Mouse (Mus musculus): ENCODE data around the gene Grin2b. TPM values are rescaled to one million over a fixed set of nuclear protein-coding genes. Genes with fewer than 3 reads are reported as not detected.

Gene Grin2b
- polyA plus RNA-seq, 1 experiment, result 76.8 TPM

DNA sequence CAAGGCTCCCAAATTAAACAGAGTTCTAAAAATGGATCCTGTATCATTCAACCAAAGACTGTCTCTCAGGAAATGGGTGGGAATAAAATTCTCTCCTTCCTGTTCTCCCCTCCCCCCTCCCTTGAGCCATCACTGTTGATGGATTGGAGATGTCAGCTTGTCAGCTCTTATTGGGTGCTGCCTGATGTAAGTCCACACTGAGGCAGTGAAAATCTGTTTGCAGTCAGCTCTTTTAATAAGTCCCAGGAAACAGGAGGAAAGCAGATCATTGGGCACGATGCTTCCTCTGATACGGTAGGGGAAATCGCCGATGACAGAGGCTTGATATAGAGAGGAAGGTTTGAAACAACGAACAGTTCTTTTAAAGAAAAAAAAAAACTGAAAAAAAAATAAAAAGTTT lies 290.7 kb downstream of the Grin2b start:
- no peak for TF ChIP-seq CTCF (IDR thresholded peaks at IDR 0.05; ENCODE audit: insufficient read depth, low read depth, low read length)
- no peak for TF ChIP-seq POLR2A (IDR thresholded peaks at IDR 0.05; ENCODE audit: insufficient read depth, low read depth, low read length)
- no peaks in the 10 kb centered on the region for H3K4me1 ChIP-seq (ENCODE audit: control insufficient read depth, insufficient read depth, low read length)
- no peak overlapping the region for H3K4me3 ChIP-seq (ENCODE audit: insufficient read depth, low read depth, low read length)
- 64% methylated on average over 5 of the region's 5 CpGs for WGBS
- no peak overlapping the region for H3K27ac ChIP-seq (ENCODE audit: insufficient read depth, low read depth, low read length)

DNA sequence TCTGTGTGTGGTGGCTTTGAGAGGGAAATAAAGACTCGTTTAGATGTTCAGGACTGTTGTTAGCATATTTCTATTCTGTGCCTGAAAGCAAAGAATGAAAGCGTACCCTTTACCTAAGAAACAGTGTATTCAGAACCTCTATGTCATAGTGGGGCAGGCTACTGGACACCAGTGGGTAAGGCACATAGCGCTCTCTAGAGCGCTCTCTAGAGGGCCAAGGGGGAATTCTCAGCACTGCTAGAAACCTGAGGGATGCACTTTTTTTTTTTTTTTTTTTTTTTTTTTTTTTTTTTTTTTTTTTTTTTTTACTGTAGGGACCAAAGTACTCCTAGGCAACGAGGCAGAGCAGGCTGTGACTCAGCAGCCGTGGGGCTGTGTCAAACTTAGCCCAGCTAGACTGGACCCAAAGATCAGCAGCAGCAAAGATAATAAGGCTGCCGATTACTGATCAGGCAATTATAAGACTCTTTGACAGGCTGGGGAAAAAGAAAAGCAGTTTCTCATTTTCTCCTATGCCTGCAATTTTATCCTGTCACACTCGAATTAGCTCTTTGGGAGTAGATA lies 297.1 kb downstream of the Grin2b start:
- Histone ChIP-seq H3K27ac (ENCODE audit: insufficient read depth, low read depth, low read length) (no peak overlapping the region), H3K4me3 (ENCODE audit: insufficient read depth, low read depth, low read length) (no peak overlapping the region), H3K4me1 (ENCODE audit: control insufficient read depth, insufficient read depth, low read length) (no peaks in the 10 kb centered on the region)
- no peak for TF ChIP-seq POLR2A (IDR thresholded peaks at IDR 0.05; ENCODE audit: insufficient read depth, low read depth, low read length)
- TF ChIP-seq CTCF (IDR thresholded peaks at IDR 0.05; ENCODE audit: insufficient read depth, low read depth, low read length), result no peak
- WGBS, result 43% methylated on average over 8 of the region's 8 CpGs

DNA sequence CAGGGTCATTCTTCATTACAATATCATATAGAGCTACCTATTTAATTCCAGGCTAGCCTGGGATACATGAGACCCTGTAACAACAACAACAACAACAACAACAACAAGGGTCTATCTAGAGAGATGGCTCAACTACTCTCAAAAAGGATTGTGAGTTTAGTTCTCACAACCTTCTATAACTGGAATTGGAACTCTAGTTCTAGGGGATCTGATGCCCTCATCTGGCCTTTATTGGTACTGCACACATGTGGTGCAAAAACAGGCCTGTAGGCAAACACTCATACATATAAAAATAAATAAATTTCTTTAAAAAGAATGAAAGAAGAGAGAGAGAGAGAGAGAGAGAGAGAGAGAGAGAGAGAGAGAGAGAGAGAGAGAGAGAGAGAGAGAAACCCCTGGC lies 298.7 kb downstream of the Grin2b start:
- Histone ChIP-seq H3K4me3 (ENCODE audit: insufficient read depth, low read depth, low read length) (no peak overlapping the region), H3K4me1 (ENCODE audit: control insufficient read depth, insufficient read depth, low read length) (no peaks in the 10 kb centered on the region), H3K27ac (ENCODE audit: insufficient read depth, low read depth, low read length) (no peak overlapping the region)
- no peak for TF ChIP-seq POLR2A (IDR thresholded peaks at IDR 0.05; ENCODE audit: insufficient read depth, low read depth, low read length)
- no peak for TF ChIP-seq CTCF (IDR thresholded peaks at IDR 0.05; ENCODE audit: insufficient read depth, low read depth, low read length)

DNA sequence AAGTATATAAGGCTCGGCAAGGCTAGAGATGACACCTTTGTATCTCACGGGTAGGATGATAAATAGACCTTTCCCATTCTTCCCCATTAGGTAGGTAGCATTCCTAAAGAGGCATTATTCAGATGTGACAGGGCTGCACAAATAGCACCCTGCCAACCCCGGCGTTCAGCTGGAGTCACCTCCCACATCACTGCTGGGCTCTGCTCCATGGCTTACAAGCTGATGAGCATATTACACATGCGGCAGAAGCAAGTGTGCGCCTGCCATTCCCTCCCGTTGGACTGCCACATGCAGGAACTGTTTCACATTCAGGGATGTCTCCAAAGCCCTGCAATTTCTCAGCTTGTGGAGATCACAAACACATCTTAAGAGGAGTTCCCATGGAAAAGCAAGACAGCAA lies 307.5 kb downstream of the Grin2b start:
- Histone ChIP-seq H3K27ac (ENCODE audit: insufficient read depth, low read depth, low read length) (peak overlapping the region; percentile 56), H3K4me3 (ENCODE audit: insufficient read depth, low read depth, low read length) (no peak overlapping the region), H3K4me1 (ENCODE audit: control insufficient read depth, insufficient read depth, low read length) (peaks cover 16% of the 10 kb centered on the region)
- no peak for TF ChIP-seq CTCF (IDR thresholded peaks at IDR 0.05; ENCODE audit: insufficient read depth, low read depth, low read length)
- no peak for TF ChIP-seq POLR2A (IDR thresholded peaks at IDR 0.05; ENCODE audit: insufficient read depth, low read depth, low read length)
- WGBS, result 13% methylated on average over 7 of the region's 7 CpGs

DNA sequence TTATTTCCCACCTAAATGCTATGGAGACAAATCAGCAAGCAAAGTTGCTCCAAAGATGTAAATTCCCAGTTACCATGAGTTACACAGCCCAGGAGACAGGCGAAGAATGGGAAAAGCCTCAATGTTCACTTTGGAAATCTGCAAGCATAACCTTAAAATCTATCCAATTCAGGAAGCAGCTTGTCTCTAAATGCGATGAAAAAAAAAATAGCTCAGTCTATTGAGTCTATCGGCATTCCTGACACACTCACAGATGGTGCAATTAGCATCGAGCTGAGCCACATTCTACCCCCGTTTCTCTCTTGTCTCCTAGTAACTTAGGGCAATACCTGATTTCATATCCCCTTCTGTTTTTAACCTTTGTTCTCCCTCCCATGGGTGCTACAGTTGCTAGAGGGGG lies 309.3 kb downstream of the Grin2b start:
- 28% methylated on average over 5 of the region's 5 CpGs for WGBS
- Histone ChIP-seq H3K4me3 (ENCODE audit: insufficient read depth, low read depth, low read length) (no peak overlapping the region), H3K27ac (ENCODE audit: insufficient read depth, low read depth, low read length) (peak overlapping the region; percentile 48), H3K4me1 (ENCODE audit: control insufficient read depth, insufficient read depth, low read length) (peaks cover 22% of the 10 kb centered on the region)
- TF ChIP-seq CTCF (IDR thresholded peaks at IDR 0.05; ENCODE audit: insufficient read depth, low read depth, low read length), result no peak
- TF ChIP-seq POLR2A (IDR thresholded peaks at IDR 0.05; ENCODE audit: insufficient read depth, low read depth, low read length), result no peak

DNA sequence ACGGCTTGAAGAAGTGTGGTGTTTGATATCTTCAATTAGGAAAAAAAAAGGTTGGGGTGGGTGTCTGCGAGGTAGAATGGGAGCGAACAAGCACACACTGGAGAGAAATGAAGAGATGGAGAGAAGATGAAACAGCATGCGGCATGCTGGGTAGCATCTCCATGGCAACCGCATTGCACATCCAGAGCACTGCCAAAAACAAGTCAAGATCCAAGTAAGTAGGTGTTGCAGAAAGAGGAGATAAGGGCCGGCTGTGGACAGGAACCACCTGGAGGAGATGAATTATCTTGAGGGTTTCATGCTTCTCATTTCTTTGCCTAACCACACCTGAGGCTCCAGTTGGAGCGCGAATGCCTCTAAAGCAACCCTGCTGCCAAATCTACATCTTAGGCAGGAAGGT lies 313.8 kb downstream of the Grin2b start:
- Histone ChIP-seq H3K27ac (ENCODE audit: insufficient read depth, low read depth, low read length) (peak overlapping the region; percentile 9), H3K4me1 (ENCODE audit: control insufficient read depth, insufficient read depth, low read length) (peaks cover 26% of the 10 kb centered on the region), H3K4me3 (ENCODE audit: insufficient read depth, low read depth, low read length) (no peak overlapping the region)
- no peak for TF ChIP-seq CTCF (IDR thresholded peaks at IDR 0.05; ENCODE audit: insufficient read depth, low read depth, low read length)
- no peak for TF ChIP-seq POLR2A (IDR thresholded peaks at IDR 0.05; ENCODE audit: insufficient read depth, low read depth, low read length)
- 28% methylated on average over 8 of the region's 8 CpGs for WGBS

DNA sequence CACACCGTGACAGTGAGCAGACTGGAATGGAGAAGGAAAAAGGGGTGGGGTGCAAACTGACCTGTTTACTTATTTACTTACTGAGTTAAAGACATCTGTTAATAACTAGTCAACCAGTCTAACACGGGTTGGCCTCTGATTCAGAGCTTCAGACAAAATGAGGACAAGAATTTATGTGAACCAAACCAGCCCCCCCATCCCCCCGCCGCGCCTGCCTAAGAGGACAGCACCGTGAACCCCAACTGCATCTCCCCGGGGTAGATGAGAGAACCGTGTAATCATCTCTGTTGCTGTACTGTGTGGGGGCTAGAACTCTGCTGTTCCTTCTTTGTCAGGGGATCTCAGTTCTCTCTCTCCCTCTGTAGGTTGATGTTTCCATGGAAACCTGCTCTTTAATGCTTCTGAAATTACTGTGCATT lies 319.1 kb downstream of the Grin2b start:
- Histone ChIP-seq H3K4me1 (ENCODE audit: control insufficient read depth, insufficient read depth, low read length) (peaks cover 13% of the 10 kb centered on the region; the same call in 1 of the 2 replicates), H3K4me3 (ENCODE audit: insufficient read depth, low read depth, low read length) (no peak overlapping the region), H3K27ac (ENCODE audit: insufficient read depth, low read depth, low read length) (peak overlapping the region; percentile 68; the same call in 1 of the 2 replicates)
- TF ChIP-seq CTCF (IDR thresholded peaks at IDR 0.05; ENCODE audit: insufficient read depth, low read depth, low read length) (no peak), POLR2A (IDR thresholded peaks at IDR 0.05; ENCODE audit: insufficient read depth, low read depth, low read length) (no peak)
- WGBS, result 21% methylated on average over 8 of the region's 8 CpGs

DNA sequence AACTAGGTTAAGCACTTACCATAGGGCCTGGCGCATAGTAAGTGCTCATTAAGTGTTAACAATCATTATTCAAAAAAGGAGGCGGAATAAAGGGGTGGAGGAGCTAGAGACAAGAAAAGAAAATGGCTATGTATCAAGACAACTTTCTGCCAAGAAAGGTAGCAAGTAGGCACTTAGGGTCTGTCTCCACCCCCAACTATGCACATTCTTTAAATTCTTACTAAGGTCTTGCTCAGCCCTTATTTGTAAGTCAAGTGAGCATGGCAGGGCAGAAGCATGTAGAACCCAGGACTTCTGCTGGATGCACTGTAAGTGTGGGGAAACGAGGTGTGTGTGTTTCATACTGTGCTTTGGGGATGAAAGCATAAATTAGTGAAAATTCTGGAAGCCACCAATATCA lies 329.6 kb downstream of the Grin2b start:
- Histone ChIP-seq H3K27ac (ENCODE audit: insufficient read depth, low read depth, low read length) (peak overlapping the region; percentile 45), H3K4me3 (ENCODE audit: insufficient read depth, low read depth, low read length) (no peak overlapping the region), H3K4me1 (ENCODE audit: control insufficient read depth, insufficient read depth, low read length) (peaks cover 5% of the 10 kb centered on the region; the same call in 1 of the 2 replicates)
- 42% methylated on average over 3 of the region's 3 CpGs for WGBS
- TF ChIP-seq CTCF (IDR thresholded peaks at IDR 0.05; ENCODE audit: insufficient read depth, low read depth, low read length) (no peak), POLR2A (IDR thresholded peaks at IDR 0.05; ENCODE audit: insufficient read depth, low read depth, low read length) (no peak)

DNA sequence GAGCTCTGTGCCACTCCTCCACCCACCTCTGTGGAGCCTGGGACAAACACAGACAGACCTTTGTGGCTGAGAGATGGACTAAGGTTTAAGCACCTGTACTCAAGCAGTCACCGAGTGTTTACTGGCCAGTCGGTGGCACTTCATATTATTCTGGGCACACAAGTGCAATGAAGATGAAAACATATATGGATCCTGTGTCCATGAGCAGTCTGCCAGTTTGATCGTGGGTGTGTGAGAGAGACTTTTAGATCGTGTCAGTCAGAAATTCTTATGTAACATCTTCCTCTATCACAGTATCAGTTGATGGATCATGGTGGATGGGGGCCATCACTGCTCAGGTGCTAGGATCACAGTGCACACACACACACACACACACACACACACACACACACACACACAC lies 337.0 kb downstream of the Grin2b start:
- no peak overlapping the region for H3K4me3 ChIP-seq (ENCODE audit: insufficient read depth, low read depth, low read length)
- 90% methylated on average over 4 of the region's 4 CpGs for WGBS
- H3K4me1 ChIP-seq (ENCODE audit: control insufficient read depth, insufficient read depth, low read length), result peaks cover 11% of the 10 kb centered on the region
- no peak for TF ChIP-seq POLR2A (IDR thresholded peaks at IDR 0.05; ENCODE audit: insufficient read depth, low read depth, low read length)
- TF ChIP-seq CTCF (IDR thresholded peaks at IDR 0.05; ENCODE audit: insufficient read depth, low read depth, low read length), result no peak
- H3K27ac ChIP-seq (ENCODE audit: insufficient read depth, low read depth, low read length), result no peak overlapping the region

DNA sequence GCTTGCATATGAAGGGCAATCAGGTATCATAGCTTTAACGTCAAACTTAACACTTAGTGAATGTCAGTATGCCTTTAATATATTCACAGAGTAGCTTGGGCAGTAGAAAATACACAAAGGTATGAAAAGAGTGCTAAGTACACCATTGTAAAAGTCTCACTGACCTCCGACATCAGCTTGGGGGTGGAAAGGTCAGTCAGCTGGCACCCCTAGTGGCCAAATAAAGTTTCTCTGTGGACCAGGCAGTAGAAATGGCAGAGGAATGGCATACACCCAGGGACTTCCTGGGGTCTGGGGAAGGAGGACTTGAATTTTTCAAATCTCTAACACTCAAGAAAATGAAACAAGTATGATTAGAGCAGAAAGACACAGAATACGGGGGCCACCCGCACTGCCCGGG lies 339.8 kb downstream of the Grin2b start:
- no peak overlapping the region for H3K27ac ChIP-seq (ENCODE audit: insufficient read depth, low read depth, low read length)
- no peak overlapping the region for H3K4me3 ChIP-seq (ENCODE audit: insufficient read depth, low read depth, low read length)
- WGBS, result 59% methylated on average over 5 of the region's 5 CpGs
- TF ChIP-seq CTCF (IDR thresholded peaks at IDR 0.05; ENCODE audit: insufficient read depth, low read depth, low read length), result no peak
- TF ChIP-seq POLR2A (IDR thresholded peaks at IDR 0.05; ENCODE audit: insufficient read depth, low read depth, low read length), result no peak
- peaks cover 11% of the 10 kb centered on the region for H3K4me1 ChIP-seq (ENCODE audit: control insufficient read depth, insufficient read depth, low read length)

Data from olfactory bulb, adult 2 months (tissue).